Mouse (Mus musculus): Measurements from ENCODE around the gene Wdr18. TPM values are rescaled to one million over a fixed set of nuclear protein-coding genes. Genes with fewer than 3 reads are reported as not detected.

Gene Wdr18
- 73.4 TPM for polyA plus RNA-seq (2017; shearing (Covaris generic))

GRCm38 (mm10) chr10:79959847-79960601 lies at the start of gene Wdr18:
TSS of gene Wdr18 (plus strand) at chr10:79960152.

GRCm38 (mm10) chr10:79910556-79910955 lies 49.4 kb upstream of the Wdr18 start, which contains the start of gene Gm26602:
TSS of gene Gm26602 (plus strand) at chr10:79910856.

GRCm38 (mm10) chr10:79916808-79917531 lies 43.0 kb upstream of the Wdr18 start, which contains the start of gene Kiss1r:
TSS of gene Kiss1r (plus strand) at chr10:79916971.

DNA sequence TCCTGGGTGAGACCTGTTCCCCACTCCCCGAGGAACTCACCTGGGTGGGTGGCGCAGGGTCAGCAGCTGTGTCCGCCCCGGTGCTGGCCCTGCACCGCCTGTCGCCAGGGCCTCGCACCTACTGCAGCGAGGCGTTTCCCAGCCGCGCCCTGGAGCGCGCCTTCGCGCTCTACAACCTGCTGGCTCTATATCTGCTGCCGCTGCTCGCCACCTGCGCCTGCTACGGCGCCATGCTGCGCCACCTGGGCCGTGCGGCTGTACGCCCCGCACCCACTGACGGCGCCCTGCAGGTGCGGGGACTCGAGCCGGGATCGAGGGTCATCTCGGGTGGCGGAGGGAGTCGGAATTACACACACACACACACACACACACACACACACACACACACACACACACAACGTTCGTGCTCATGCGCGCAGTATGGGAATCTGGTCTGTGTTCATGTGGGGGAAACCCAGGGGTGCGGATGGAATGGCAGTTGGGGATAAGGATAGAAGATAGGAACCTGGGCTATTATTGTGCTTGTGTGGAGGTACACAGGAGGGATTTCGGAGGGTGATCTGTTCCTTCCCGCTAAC lies 38.9 kb upstream of the Wdr18 start, which contains the start of gene R3hdm4:
R3hdm4 (minus strand) TSS at position 251 of the 578 bp plus-strand sequence.

DNA sequence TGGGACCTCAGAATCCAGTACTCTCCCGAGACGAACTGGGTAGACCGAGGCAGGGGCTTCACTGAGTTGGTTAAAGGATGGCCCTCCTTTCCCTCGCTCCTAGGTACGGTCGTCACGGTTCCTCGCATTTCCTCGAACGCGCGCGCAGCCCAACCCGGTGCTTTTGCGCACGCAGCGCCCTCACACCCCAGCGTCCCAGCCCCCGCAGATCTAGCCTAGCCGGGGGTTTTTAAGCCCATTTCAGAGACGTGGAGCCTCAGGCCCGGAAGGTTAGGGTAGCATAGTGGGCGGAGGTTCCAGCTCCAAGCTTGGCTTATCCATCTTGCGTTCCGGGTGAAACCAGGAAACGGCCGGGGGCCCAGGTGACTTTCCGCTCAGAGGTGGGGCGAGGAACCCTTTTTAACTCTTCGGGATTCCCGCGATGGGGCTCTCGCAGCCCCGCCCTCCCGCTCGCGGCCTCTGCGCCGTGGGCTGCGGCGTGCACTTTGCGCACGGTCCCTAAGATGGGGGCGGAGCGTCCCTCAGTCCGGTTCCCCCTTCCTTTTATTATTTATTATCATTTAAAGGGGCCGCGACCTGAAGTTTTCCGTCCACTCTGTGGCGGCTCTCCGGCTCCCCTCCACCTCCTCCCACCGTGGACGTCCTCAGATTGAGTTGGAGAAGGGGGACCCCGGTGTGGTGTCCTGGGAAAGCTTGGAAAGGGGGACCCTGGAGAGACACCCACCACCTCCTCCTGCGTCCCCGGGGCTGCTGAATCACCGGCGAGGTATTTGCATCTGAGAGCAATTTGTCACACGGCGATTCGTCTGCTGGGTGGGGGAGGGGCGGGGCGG lies 33.2 kb upstream of the Wdr18 start, which contains the start of gene Arid3a:
Arid3a (plus strand) TSS at position 553 of the 833 bp plus-strand sequence.

DNA sequence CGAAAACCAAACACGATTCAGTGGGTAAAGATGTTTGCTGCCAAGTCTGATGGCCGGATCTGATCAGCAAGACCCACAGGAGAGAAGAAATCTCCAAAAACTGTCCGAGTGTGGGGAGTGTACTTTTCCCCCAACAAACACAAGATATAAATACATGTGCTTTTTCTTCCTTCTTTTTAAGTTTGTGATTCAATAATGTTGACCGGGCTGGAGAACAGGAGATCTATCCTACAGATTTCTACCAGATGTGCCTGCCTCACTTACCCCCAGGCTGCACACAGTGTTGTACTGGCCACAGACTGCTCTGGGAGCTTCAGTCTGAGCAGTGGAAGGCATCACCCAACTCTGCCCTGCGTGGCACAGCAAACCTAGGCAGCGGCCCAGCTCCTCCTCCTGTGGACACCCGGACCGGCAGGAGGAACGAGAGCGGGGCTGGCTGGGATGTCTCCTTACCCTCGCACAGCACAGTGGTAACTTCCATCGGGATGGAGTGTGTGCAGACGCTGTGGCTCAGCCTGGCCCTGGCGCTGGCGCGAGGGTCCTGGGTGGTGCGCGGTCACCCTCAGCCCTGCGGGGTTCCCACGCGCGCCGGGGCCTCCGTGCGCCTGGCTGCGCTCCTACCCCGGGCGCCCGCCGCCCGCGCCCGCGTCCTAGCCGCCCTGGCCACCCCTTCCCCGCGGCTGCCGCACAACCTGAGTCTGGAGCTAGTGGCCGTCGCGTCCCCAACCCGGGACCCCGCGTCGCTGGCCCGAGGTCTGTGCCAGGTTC lies 10.6 kb downstream of the Wdr18 start, which contains the start of gene Grin3b:
Grin3b (plus strand) TSS at position 301 of the 768 bp plus-strand sequence.

DNA sequence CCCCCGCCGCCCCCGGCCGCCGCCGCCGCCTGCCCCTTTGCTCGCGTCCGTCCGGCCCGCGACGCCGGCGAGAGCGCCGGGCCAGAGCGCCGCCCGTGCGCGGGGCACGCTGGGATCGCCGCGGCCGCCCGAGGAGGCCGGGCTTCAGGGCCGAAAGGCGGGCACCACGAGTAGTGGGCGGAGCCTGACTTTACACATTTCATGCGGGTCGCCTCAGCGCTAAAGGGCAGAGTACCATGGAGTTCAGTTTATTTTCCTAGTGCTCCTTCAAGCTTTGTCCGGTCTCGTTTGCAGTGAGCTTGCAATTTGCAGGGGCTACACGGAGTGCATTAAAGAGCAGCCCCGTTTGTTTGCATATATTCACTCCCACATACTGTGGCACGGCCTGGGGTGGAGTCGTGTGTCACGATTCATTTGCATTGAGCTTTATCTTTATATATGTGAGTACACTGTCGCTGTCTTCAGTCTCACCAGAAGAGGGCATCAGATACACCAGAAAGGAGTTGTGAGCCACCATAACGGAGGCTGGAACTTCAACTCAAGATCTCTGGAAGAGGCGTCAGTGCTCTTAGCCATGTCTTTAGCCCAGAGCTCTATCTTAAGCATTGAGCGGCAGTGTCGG lies 24.4 kb downstream of the Wdr18 start, which contains the start of gene Tmem259:
Tmem259 (minus strand) TSS at position 136 of the 622 bp plus-strand sequence.

DNA sequence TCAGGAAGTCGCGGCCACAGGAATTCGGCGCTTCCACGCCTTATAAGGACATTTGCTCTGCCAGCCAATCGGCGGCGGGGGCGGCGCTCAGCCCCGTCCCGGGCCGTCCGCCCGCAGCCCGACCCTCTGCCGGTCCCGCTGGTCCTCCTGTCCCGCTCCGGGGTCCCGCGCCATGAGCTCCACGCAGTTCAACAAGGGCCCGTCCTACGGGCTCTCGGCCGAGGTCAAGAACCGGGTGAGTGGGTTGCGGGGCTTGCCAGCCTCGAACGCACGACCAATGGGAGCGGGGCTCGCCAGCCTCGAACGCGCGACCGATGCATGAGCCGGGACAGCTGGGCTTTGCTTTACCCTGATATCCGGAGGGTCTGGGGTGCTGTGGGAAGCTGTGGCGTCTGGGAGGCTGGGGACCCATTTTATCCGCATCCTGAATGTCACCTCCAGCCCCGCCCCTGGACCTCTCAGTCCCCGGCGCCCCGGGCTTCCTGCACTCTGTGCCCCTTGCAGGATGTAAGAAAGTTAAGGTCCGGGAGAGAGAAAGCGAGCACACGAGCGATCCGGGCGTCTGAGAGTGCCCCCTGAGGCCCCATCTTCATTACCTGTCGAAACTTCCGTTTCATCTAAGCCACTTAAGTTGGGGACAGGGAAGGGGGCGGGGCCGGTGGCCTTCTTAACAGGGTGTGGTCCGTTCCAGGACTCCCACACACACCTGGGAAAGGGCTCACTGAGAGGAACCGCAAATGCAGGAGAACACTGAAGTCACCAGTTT lies 28.7 kb downstream of the Wdr18 start, which contains the start of gene Cnn2:
Cnn2 (plus strand) TSS at position 79 of the 766 bp plus-strand sequence.

DNA sequence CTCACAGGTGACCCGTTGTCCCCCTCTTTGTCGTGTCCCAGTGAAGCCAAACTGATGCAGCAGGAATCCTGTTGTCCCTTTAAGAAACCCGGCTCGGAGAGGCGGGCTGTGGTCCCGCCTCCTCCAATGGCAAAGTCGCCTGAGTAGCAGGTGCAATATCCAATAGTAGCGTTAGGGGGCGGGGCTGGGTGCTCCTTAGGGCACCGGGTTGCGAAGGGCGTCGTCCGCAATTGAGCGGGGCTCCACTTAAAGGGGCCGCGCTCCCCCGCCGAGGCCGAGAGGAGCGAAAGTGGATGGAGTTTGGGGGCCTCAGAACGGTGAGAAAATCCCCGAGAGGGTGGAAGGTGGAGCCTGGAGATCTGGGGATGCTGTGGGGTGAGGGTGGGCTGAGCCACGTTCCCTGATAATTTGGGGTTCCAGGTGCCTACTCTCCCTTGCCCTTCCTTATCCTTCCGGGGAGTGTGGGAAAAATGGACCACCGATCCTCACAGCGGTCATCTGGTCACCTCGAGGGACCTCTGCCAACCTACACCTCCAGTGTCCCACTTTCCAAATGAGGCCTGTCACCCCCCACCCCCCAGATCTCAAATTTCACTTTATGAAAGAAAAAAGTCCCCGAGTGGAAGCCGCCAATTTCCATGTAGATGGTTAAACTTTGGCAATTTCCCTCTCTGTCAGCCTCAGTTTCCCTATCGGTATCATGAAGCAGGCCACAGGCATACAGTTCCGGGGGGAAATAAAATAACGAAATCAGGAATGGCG lies 36.5 kb downstream of the Wdr18 start, which contains the start of gene Abca7:
Abca7 (plus strand) TSS at position 223 of the 762 bp plus-strand sequence.

DNA sequence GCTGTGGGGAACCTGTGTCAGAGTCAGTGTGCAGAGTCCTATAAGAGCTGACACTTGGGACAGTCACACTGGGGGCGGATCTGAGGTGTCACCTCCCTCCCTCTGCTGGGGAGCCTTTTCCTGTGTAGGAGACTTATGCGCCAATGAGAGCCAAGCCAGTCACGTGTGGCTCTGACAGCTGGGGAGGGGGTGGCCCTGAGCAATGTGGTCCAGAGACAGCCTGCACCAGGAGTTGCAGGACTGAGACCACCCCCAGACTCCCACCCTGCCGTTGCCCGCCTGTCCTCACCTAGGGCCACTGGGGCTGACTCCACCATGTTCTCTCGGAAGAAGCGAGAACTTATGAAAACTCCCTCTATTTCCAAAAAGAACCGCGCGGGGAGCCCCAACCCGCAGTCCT lies 56.6 kb downstream of the Wdr18 start, which contains the start of gene Arhgap45:
Arhgap45 (plus strand) TSS at position 143 of the 400 bp plus-strand sequence.

Other genes starting within 250 kb of the Wdr18 start
- 0.14 TPM for gene Hcn2, start 243.5 kb upstream of the Wdr18 start, polyA plus RNA-seq (2017; shearing (Covaris generic))
- 55.8 TPM for gene Polrmt, start 213.6 kb upstream of the Wdr18 start, polyA plus RNA-seq (2017; shearing (Covaris generic))
- 0.45 TPM for gene Fgf22, start 205.1 kb upstream of the Wdr18 start, polyA plus RNA-seq (2017; shearing (Covaris generic))
- gene Rnf126, start 193.2 kb upstream of the Wdr18 start, polyA plus RNA-seq (2017; shearing (Covaris generic)) = 61.1 TPM
- gene Fstl3, start 182.9 kb upstream of the Wdr18 start, polyA plus RNA-seq (2017; shearing (Covaris generic)) = 0.29 TPM
- gene Prss57, start 169.2 kb upstream of the Wdr18 start, polyA plus RNA-seq (2017; shearing (Covaris generic)) = not detected
- gene Palm, start 166.6 kb upstream of the Wdr18 start, polyA plus RNA-seq (2017; shearing (Covaris generic)) = 1.6 TPM
- gene Misp, start 139.2 kb upstream of the Wdr18 start, polyA plus RNA-seq (2017; shearing (Covaris generic)) = not detected
- gene Ptbp1, start 105.7 kb upstream of the Wdr18 start, polyA plus RNA-seq (2017; shearing (Covaris generic)) = 318 TPM
- gene Prtn3, start 85.7 kb upstream of the Wdr18 start, polyA plus RNA-seq (2017; shearing (Covaris generic)) = not detected
- 4.5 TPM for gene Plppr3, start 85.5 kb upstream of the Wdr18 start, polyA plus RNA-seq (2017; shearing (Covaris generic))
- not detected for gene Elane, start 73.9 kb upstream of the Wdr18 start, polyA plus RNA-seq (2017; shearing (Covaris generic))
- not detected for gene Cfd, start 69.3 kb upstream of the Wdr18 start, polyA plus RNA-seq (2017; shearing (Covaris generic))
- 40.9 TPM for gene Med16, start 51.2 kb upstream of the Wdr18 start, polyA plus RNA-seq (2017; shearing (Covaris generic))
- gene Gm26602, start 49.3 kb upstream of the Wdr18 start, polyA plus RNA-seq (2017; shearing (Covaris generic)) = 23.3 TPM
- 0.50 TPM for gene Kiss1r, start 43.2 kb upstream of the Wdr18 start, polyA plus RNA-seq (2017; shearing (Covaris generic))
- gene R3hdm4, start 38.9 kb upstream of the Wdr18 start, polyA plus RNA-seq (2017; shearing (Covaris generic)) = 193 TPM
- 9.6 TPM for gene Arid3a, start 33.1 kb upstream of the Wdr18 start, polyA plus RNA-seq (2017; shearing (Covaris generic))
- not detected for gene Grin3b, start 10.6 kb downstream of the Wdr18 start, polyA plus RNA-seq (2017; shearing (Covaris generic))
- 32.9 TPM for gene Tmem259, start 24.2 kb downstream of the Wdr18 start, polyA plus RNA-seq (2017; shearing (Covaris generic))
- gene Cnn2, start 28.4 kb downstream of the Wdr18 start, polyA plus RNA-seq (2017; shearing (Covaris generic)) = 937 TPM
- gene Abca7, start 36.3 kb downstream of the Wdr18 start, polyA plus RNA-seq (2017; shearing (Covaris generic)) = 60.9 TPM
- 916 TPM for gene Arhgap45, start 56.5 kb downstream of the Wdr18 start, polyA plus RNA-seq (2017; shearing (Covaris generic))
- gene Polr2e, start 79.6 kb downstream of the Wdr18 start, polyA plus RNA-seq (2017; shearing (Covaris generic)) = 195 TPM
- gene Gpx4, start 87.0 kb downstream of the Wdr18 start, polyA plus RNA-seq (2017; shearing (Covaris generic)) = 441 TPM
- gene Sbno2, start 145.4 kb downstream of the Wdr18 start, polyA plus RNA-seq (2017; shearing (Covaris generic)) = 59.4 TPM
- gene Stk11, start 155.7 kb downstream of the Wdr18 start, polyA plus RNA-seq (2017; shearing (Covaris generic)) = 47.2 TPM
- gene Atp5d, start 178.5 kb downstream of the Wdr18 start, polyA plus RNA-seq (2017; shearing (Covaris generic)) = 400 TPM
- 3.4 TPM for gene Cbarp, start 180.7 kb downstream of the Wdr18 start, polyA plus RNA-seq (2017; shearing (Covaris generic))
- gene Midn, start 188.1 kb downstream of the Wdr18 start, polyA plus RNA-seq (2017; shearing (Covaris generic)) = 5.6 TPM
- gene Cirbp, start 205.8 kb downstream of the Wdr18 start, polyA plus RNA-seq (2017; shearing (Covaris generic)) = 228 TPM
- gene 1600002K03Rik, start 212.8 kb downstream of the Wdr18 start, polyA plus RNA-seq (2017; shearing (Covaris generic)) = 21.5 TPM
- 0.17 TPM for gene Efna2, start 219.3 kb downstream of the Wdr18 start, polyA plus RNA-seq (2017; shearing (Covaris generic))